19 mouse cellular contexts compared by ENCODE assay signal in genomic region chr16:11630489-11630888, GRCm38 (mm10).
DNase-seq lines count a peak whose midpoint lies in the region; ATAC-seq lines count a peak whose summit lies in the region.
"Had no signal": no experiment of that assay in that cellular context is flagged by ENCODE, and none has a peak within 500 bp of the region (broad histone marks: within the 10 kb centered on the region; RNA-seq: fewer than 3 reads in every experiment).

No protein-coding gene starts in this region.

- no peak overlapping the region for H3K4me3 ChIP-seq in heart, embryonic 12.5 days
- H3K4me3 ChIP-seq in kidney, embryonic 15.5 days (replicated peaks): no peak overlapping the region
- H3K4me3 ChIP-seq in intestine, embryonic 16.5 days (ENCODE audit: low read length): no peak overlapping the region
- H3K4me3 ChIP-seq: embryonic facial prominence, embryonic 10.5 days had no signal

- no peak overlapping the region for H3K27ac ChIP-seq in heart, embryonic 12.5 days (ENCODE audit: poor library complexity, severe bottlenecking)
- H3K27ac ChIP-seq in kidney, embryonic 15.5 days: peak overlapping the region; percentile 3; the same call in 1 of the 2 replicates
- no peak overlapping the region for H3K27ac ChIP-seq in intestine, embryonic 16.5 days (ENCODE audit: low read length)
- H3K27ac ChIP-seq: embryonic facial prominence, embryonic 10.5 days; stomach, postnatal 0 days had no signal

- no peak for ATAC-seq in heart, embryonic 12.5 days (ENCODE audit: insufficient number of reproducible peaks, low FRiP score)
- ATAC-seq in kidney, embryonic 15.5 days (replicated peaks; ENCODE audit: low FRiP score): no peak
- ATAC-seq in intestine, embryonic 16.5 days: no peak
- no peak for ATAC-seq in megakaryocyte-erythroid progenitor cell, adult 5-6 weeks (replicated peaks; ENCODE audit: low FRiP score, low TSS enrichment, poor library complexity, severe bottlenecking)
- ATAC-seq: activated CD4-positive, CD25-positive, alpha-beta regulatory T cell, adult 4 months; forebrain, embryonic 14.5 days had no signal

- no peaks in the 10 kb centered on the region for H3K4me1 ChIP-seq in heart, embryonic 12.5 days (replicated peaks)
- H3K4me1 ChIP-seq in kidney, embryonic 15.5 days: peaks cover 7% of the 10 kb centered on the region
- H3K4me1 ChIP-seq in intestine, embryonic 16.5 days (ENCODE audit: control insufficient read depth, insufficient read depth, low read length): no peaks in the 10 kb centered on the region
- H3K4me1 ChIP-seq: embryonic facial prominence, embryonic 10.5 days had no signal

- no peaks in the 10 kb centered on the region for H3K27me3 ChIP-seq in heart, embryonic 12.5 days (replicated peaks)
- H3K27me3 ChIP-seq in kidney, embryonic 15.5 days: no peaks in the 10 kb centered on the region
- no peaks in the 10 kb centered on the region for H3K27me3 ChIP-seq in intestine, embryonic 16.5 days (replicated peaks; ENCODE audit: control insufficient read depth, insufficient read depth, low read length)
- H3K27me3 ChIP-seq: CH12.LX had no signal

- H3K36me3 ChIP-seq in heart, embryonic 12.5 days: no peaks in the 10 kb centered on the region
- no peaks in the 10 kb centered on the region for H3K36me3 ChIP-seq in kidney, embryonic 15.5 days
- no peaks in the 10 kb centered on the region for H3K36me3 ChIP-seq in intestine, embryonic 16.5 days (ENCODE audit: control insufficient read depth, insufficient read depth, low read length)
- H3K36me3 ChIP-seq: embryonic facial prominence, embryonic 10.5 days had no signal

- WGBS in heart, embryonic 12.5 days: 56% methylated on average over 5 of the region's 5 CpGs
- 38% methylated on average over 5 of the region's 5 CpGs for WGBS in kidney, embryonic 15.5 days
- 54% methylated on average over 5 of the region's 5 CpGs for WGBS in intestine, embryonic 16.5 days

- no peak overlapping the region for H3K4me2 ChIP-seq in heart, embryonic 12.5 days
- H3K4me2 ChIP-seq in kidney, embryonic 15.5 days: no peak overlapping the region
- H3K4me2 ChIP-seq in intestine, embryonic 16.5 days (ENCODE audit: low read depth, low read length): no peak overlapping the region
- H3K4me2 ChIP-seq: midbrain, embryonic 11.5 days had no signal

- DNase-seq in heart, adult 18-20 months: peak; percentile 14 to 15
- DNase-seq in kidney, postnatal 25 days: no peak
- DNase-seq in Muller cell, postnatal 12 days (ENCODE audit: inconsistent ontology term): peak; percentile 67
- DNase-seq in kidney, postnatal 14 days: peak; percentile 53
- DNase-seq: adrenal gland, postnatal 14 days; cerebellum, adult 2 months; gastrocnemius, postnatal 36 days; layer of hippocampus, postnatal 36 days; thymus, postnatal 36 days had no signal

- no peaks in the 10 kb centered on the region for H3K9me3 ChIP-seq in heart, embryonic 12.5 days (replicated peaks)
- no peaks in the 10 kb centered on the region for H3K9me3 ChIP-seq in kidney, embryonic 15.5 days (replicated peaks)
- H3K9me3 ChIP-seq in intestine, embryonic 16.5 days (ENCODE audit: control insufficient read depth, low read length): no peaks in the 10 kb centered on the region
- H3K9me3 ChIP-seq: embryonic facial prominence, embryonic 10.5 days had no signal

- H3K9ac ChIP-seq in heart, embryonic 12.5 days: no peak overlapping the region
- no peak overlapping the region for H3K9ac ChIP-seq in kidney, embryonic 15.5 days
- no peak overlapping the region for H3K9ac ChIP-seq in intestine, embryonic 16.5 days (ENCODE audit: low read depth, low read length)

Comparison
In these comparisons a context has a peak if more than half of its experiments do, and no peak if none do; other contexts are left out.
1. DNase-seq: peak in heart, adult 18-20 months (2 of 2), Muller cell, postnatal 12 days (single experiment) and kidney, postnatal 14 days (single experiment); none in kidney, postnatal 25 days (0 of 2).